ENCODE assay signal across 25 mouse cellular contexts in genomic region chr2:33589280-33589679, GRCm38 (mm10). TPM values are rescaled to one million over a fixed set of nuclear protein-coding genes. Genes with fewer than 3 reads are reported as not detected.
DNase-seq lines count a peak whose midpoint lies in the region; ATAC-seq and TF ChIP-seq lines count a peak whose summit lies in the region.
"Had no signal": no experiment of that assay in that cellular context is flagged by ENCODE, and none has a peak within 500 bp of the region (broad histone marks: within the 10 kb centered on the region; RNA-seq: fewer than 3 reads in every experiment).

No protein-coding gene starts in this region.

- H3K4me1 ChIP-seq in hindbrain, postnatal 0 days (ENCODE audit: insufficient read depth, low read length), result peaks cover 11% of the 10 kb centered on the region; the same call in 1 of the 2 replicates
- peaks cover 27% of the 10 kb centered on the region for H3K4me1 ChIP-seq in hindbrain, embryonic 16.5 days (ENCODE audit: control insufficient read depth, insufficient read depth, low read depth, low read length)
- peaks cover 76% of the 10 kb centered on the region for H3K4me1 ChIP-seq in neural tube, embryonic 13.5 days (replicated peaks)
- H3K4me1 ChIP-seq in neural tube, embryonic 15.5 days, result peaks cover 58% of the 10 kb centered on the region
- H3K4me1 ChIP-seq in limb, embryonic 10.5 days, result peaks cover 85% of the 10 kb centered on the region

- ATAC-seq in hindbrain, postnatal 0 days, result no peak
- ATAC-seq in hindbrain, embryonic 16.5 days, result no peak
- ATAC-seq in neural tube, embryonic 13.5 days (ENCODE audit: low read depth), result no peak
- ATAC-seq in neural tube, embryonic 15.5 days (ENCODE audit: low FRiP score), result no peak
- ATAC-seq: activated CD4-positive, CD25-positive, alpha-beta regulatory T cell, adult 4 months; forebrain, embryonic 13.5 days; forebrain, embryonic 15.5 days; forebrain, postnatal 0 days; Patski had no signal

- no peak overlapping the region for H3K4me3 ChIP-seq in hindbrain, postnatal 0 days (ENCODE audit: low read length)
- no peak overlapping the region for H3K4me3 ChIP-seq in hindbrain, embryonic 16.5 days (ENCODE audit: low read length)
- H3K4me3 ChIP-seq in neural tube, embryonic 13.5 days, result no peak overlapping the region
- H3K4me3 ChIP-seq in neural tube, embryonic 15.5 days (replicated peaks), result no peak overlapping the region
- H3K4me3 ChIP-seq in limb, embryonic 10.5 days, result no peak overlapping the region
- H3K4me3 ChIP-seq: embryonic facial prominence, embryonic 10.5 days; embryonic facial prominence, embryonic 12.5 days; forebrain, embryonic 13.5 days; forebrain, embryonic 15.5 days had no signal

- DNase-seq in hindbrain, postnatal 0 days (ENCODE audit: low spot score), result peak; percentile 32
- DNase-seq in limb, embryonic 10.5 days (ENCODE audit: low spot score), result no peak
- peak; percentile 61 for DNase-seq in retina, postnatal 1 day
- DNase-seq in Muller cell, postnatal 12 days (ENCODE audit: inconsistent ontology term), result no peak
- DNase-seq in heart, postnatal 36 days, result no peak
- DNase-seq: adrenal gland, adult 8-10 months; adrenal gland, postnatal 14 days; cerebellum, adult 11-12 months; cerebellum, adult 2 months; cerebellum, adult 9-10 months; cerebellum, postnatal 10 days; cerebellum, postnatal 25 days; forebrain, postnatal 0 days had no signal

- no peak for TF ChIP-seq CTCF in hindbrain, postnatal 0 days (IDR thresholded peaks at IDR 0.05; ENCODE audit: low read depth)

- WGBS in hindbrain, postnatal 0 days, result 48% methylated on average over 9 of the region's 9 CpGs
- 42% methylated on average over 9 of the region's 9 CpGs for WGBS in hindbrain, embryonic 16.5 days
- WGBS in neural tube, embryonic 13.5 days, result 42% methylated on average over 9 of the region's 9 CpGs
- WGBS in neural tube, embryonic 15.5 days, result 49% methylated on average over 9 of the region's 9 CpGs
- 79% methylated on average over 9 of the region's 9 CpGs for WGBS in limb, embryonic 10.5 days

- intact Hi-C loops in heart, postnatal 36 days (cut with DNase I), result no loop called here

- no peaks in the 10 kb centered on the region for H3K9me3 ChIP-seq in hindbrain, postnatal 0 days (ENCODE audit: low read length)
- no peaks in the 10 kb centered on the region for H3K9me3 ChIP-seq in hindbrain, embryonic 16.5 days (ENCODE audit: control insufficient read depth, low read length)
- H3K9me3 ChIP-seq in neural tube, embryonic 13.5 days, result no peaks in the 10 kb centered on the region
- H3K9me3 ChIP-seq in neural tube, embryonic 15.5 days (replicated peaks), result no peaks in the 10 kb centered on the region
- no peaks in the 10 kb centered on the region for H3K9me3 ChIP-seq in limb, embryonic 10.5 days (replicated peaks)
- H3K9me3 ChIP-seq: embryonic facial prominence, embryonic 10.5 days; embryonic facial prominence, embryonic 12.5 days; forebrain, embryonic 13.5 days; forebrain, embryonic 15.5 days had no signal

- peaks cover 20% of the 10 kb centered on the region for H3K27me3 ChIP-seq in hindbrain, postnatal 0 days (ENCODE audit: insufficient read depth, low read length)
- H3K27me3 ChIP-seq in hindbrain, embryonic 16.5 days (replicated peaks; ENCODE audit: control insufficient read depth, insufficient read depth, low read length), result peaks cover 11% of the 10 kb centered on the region
- peaks cover 75% of the 10 kb centered on the region for H3K27me3 ChIP-seq in neural tube, embryonic 13.5 days
- H3K27me3 ChIP-seq in neural tube, embryonic 15.5 days (replicated peaks), result peaks cover 28% of the 10 kb centered on the region; the same call in 1 of the 2 replicates
- H3K27me3 ChIP-seq in limb, embryonic 10.5 days (ENCODE audit: low read depth, poor library complexity, severe bottlenecking), result peaks cover 20% of the 10 kb centered on the region
- H3K27me3 ChIP-seq: Patski had no signal

- no peak overlapping the region for H3K27ac ChIP-seq in hindbrain, postnatal 0 days
- H3K27ac ChIP-seq in hindbrain, embryonic 16.5 days (ENCODE audit: low read depth, low read length), result no peak overlapping the region
- peak overlapping the region; percentile 52; the same call in 1 of the 2 replicates for H3K27ac ChIP-seq in neural tube, embryonic 13.5 days (replicated peaks)
- no peak overlapping the region; the same call in 1 of the 2 replicates for H3K27ac ChIP-seq in neural tube, embryonic 15.5 days (replicated peaks)
- 0 out of 2 replicates have a peak overlapping the region, but pooled peaks have one; percentile 2 for H3K27ac ChIP-seq in limb, embryonic 10.5 days
- H3K27ac ChIP-seq: embryonic facial prominence, embryonic 10.5 days; embryonic facial prominence, embryonic 12.5 days; forebrain, embryonic 13.5 days; forebrain, embryonic 15.5 days had no signal

- H3K36me3 ChIP-seq in hindbrain, postnatal 0 days (ENCODE audit: insufficient read depth, low read length), result no peaks in the 10 kb centered on the region
- H3K36me3 ChIP-seq in hindbrain, embryonic 16.5 days (ENCODE audit: control insufficient read depth, insufficient read depth, low read length), result no peaks in the 10 kb centered on the region
- no peaks in the 10 kb centered on the region for H3K36me3 ChIP-seq in neural tube, embryonic 13.5 days
- no peaks in the 10 kb centered on the region for H3K36me3 ChIP-seq in neural tube, embryonic 15.5 days
- peaks cover 6% of the 10 kb centered on the region; the same call in 1 of the 2 replicates for H3K36me3 ChIP-seq in limb, embryonic 10.5 days
- H3K36me3 ChIP-seq: embryonic facial prominence, embryonic 10.5 days; embryonic facial prominence, embryonic 12.5 days; forebrain, embryonic 15.5 days had no signal

- no peak overlapping the region for H3K4me2 ChIP-seq in hindbrain, postnatal 0 days (ENCODE audit: low read depth, low read length)
- H3K4me2 ChIP-seq in hindbrain, embryonic 16.5 days (ENCODE audit: low read length), result no peak overlapping the region
- H3K4me2 ChIP-seq in neural tube, embryonic 13.5 days, result no peak overlapping the region
- H3K4me2 ChIP-seq in neural tube, embryonic 15.5 days, result no peak overlapping the region
- H3K4me2 ChIP-seq: embryonic facial prominence, embryonic 12.5 days; forebrain, embryonic 13.5 days; forebrain, embryonic 15.5 days had no signal

- H3K9ac ChIP-seq in hindbrain, postnatal 0 days (replicated peaks; ENCODE audit: low read length), result no peak overlapping the region
- no peak overlapping the region for H3K9ac ChIP-seq in hindbrain, embryonic 16.5 days (ENCODE audit: low read depth, low read length)
- no peak overlapping the region for H3K9ac ChIP-seq in neural tube, embryonic 13.5 days
- no peak overlapping the region for H3K9ac ChIP-seq in neural tube, embryonic 15.5 days (replicated peaks)
- H3K9ac ChIP-seq: embryonic facial prominence, embryonic 12.5 days; forebrain, embryonic 13.5 days; forebrain, embryonic 15.5 days; forebrain, postnatal 0 days had no signal

RNA-seq across cellular contexts. Expression of gene Lmx1b, which starts 51.0 kb away (rescaled TPM):
- total RNA-seq in hindbrain, postnatal 0 days (2014; rRNA removed), result 17.3 and 21.1 TPM in 2 replicates
- polyA plus RNA-seq in hindbrain, postnatal 0 days (2015; fragmentation: Nextera tagmentation; extraction: Ambion mirVana), result 2.1 and 2.2 TPM in 2 replicates
- 3.3 and 3.5 TPM in 2 replicates for polyA plus RNA-seq in hindbrain, embryonic 16.5 days (2015; fragmentation: Nextera tagmentation; extraction: Ambion mirVana)
- polyA plus RNA-seq in neural tube, embryonic 13.5 days (2015; fragmentation: Nextera tagmentation; extraction: Ambion mirVana), result 9.1 and 11.1 TPM in 2 replicates
- polyA plus RNA-seq in neural tube, embryonic 15.5 days (2015; fragmentation: Nextera tagmentation; extraction: Ambion mirVana), result 7.9 and 8.5 TPM in 2 replicates
- 11.0 and 13.9 TPM in 2 replicates for polyA plus RNA-seq in limb, embryonic 10.5 days (2016; fragmentation: Nextera tagmentation; extraction: Ambion mirVana)
- total RNA-seq in heart, postnatal 36 days (2021), result under 1 TPM; 0.05 to 0.08 TPM
- total RNA-seq: adrenal gland, adult 18-20 months; adrenal gland, postnatal 14 days; MEL had no signal
- polyA plus RNA-seq: activated CD4-positive, CD25-positive, alpha-beta regulatory T cell, adult 4 months; C2C12 had no signal

Comparison
In these comparisons a context has a peak if more than half of its experiments do, and no peak if none do; other contexts are left out.
1. H3K27ac ChIP-seq: peak in neural tube, embryonic 13.5 days (single experiment) and limb, embryonic 10.5 days (single experiment); none in hindbrain, postnatal 0 days (single experiment), hindbrain, embryonic 16.5 days (single experiment) and neural tube, embryonic 15.5 days (single experiment).
2. DNase-seq: peak in hindbrain, postnatal 0 days (single experiment) and retina, postnatal 1 day (single experiment); none in limb, embryonic 10.5 days (single experiment), Muller cell, postnatal 12 days (single experiment) and heart, postnatal 36 days (0 of 2).